Mouse (Mus musculus) cortical plate, adult 2 months (tissue): ENCODE data around the gene Wdr90.

ENCODE experiments used
- CTCF ChIP-seq: fragments of 200-500 bp; IDR thresholded peaks from 2 replicates; pipeline ENCODE4 v1.5.1; 2011; ENCODE audit warnings: mild to moderate bottlenecking, control low read depth, low read length; ENCODE audit not compliant: insufficient read depth; ENCODE audit errors: extremely low read depth
- POLR2A ChIP-seq: fragments of 200-500 bp; IDR thresholded peaks from 2 replicates; pipeline ENCODE4 v1.6.1; 2011; ENCODE audit warnings: mild to moderate bottlenecking, low read length, control low read depth; ENCODE audit not compliant: insufficient read depth; ENCODE audit errors: extremely low read depth

- TF ChIP-seq POLR2A (peak; percentile 73), CTCF (peak; percentile 46)
These were observed 32.4 kb downstream of the Wdr90 start, which contains the start of gene Jmjd8 for GRCm38 (mm10) chr17:25828712-25829557.
